Mouse (Mus musculus) right cerebral cortex, postnatal 10 days (tissue): Measurements from ENCODE around the gene Setd1a.
"Not testable (repeated sequence)": the region's sequence is repeated elsewhere in the genome, so short reads cannot be mapped to it uniquely, and the experiment has no call there.

ENCODE experiments used
- DNase-seq, 2 experiments: peaks; one replicate each; pipeline ENCODE4 v3.0.0; 2021; ENCODE audit warnings: low spot score in 2 of 2

The Setd1a gene

GRCm38 (mm10) chr7:127766851-127767609 is 9.4 kb upstream of the Setd1a start:
- no peak for DNase-seq

GRCm38 (mm10) chr7:127767671-127768345 is 8.7 kb upstream of the Setd1a start:
- DNase-seq = no peak

- DNase-seq = no peak
Observed at GRCm38 (mm10) chr7:127768346-127768996, 8.0 kb upstream of the Setd1a start.

GRCm38 (mm10) chr7:127768997-127769593 is 7.4 kb upstream of the Setd1a start:
- peak; percentile 99 for DNase-seq

GRCm38 (mm10) chr7:127769651-127770038 is 6.8 kb upstream of the Setd1a start, which contains the start of gene Orai3:
TSS of gene Orai3 (plus strand) at chr7:127769815.
- DNase-seq = peak; percentile 92 to 93

- DNase-seq = no peak
Observed at GRCm38 (mm10) chr7:127770039-127770905, 6.2 kb upstream of the Setd1a start.

- peak; percentile 65 to 74 for DNase-seq
Observed at GRCm38 (mm10) chr7:127771262-127771661, 5.2 kb upstream of the Setd1a start.

- DNase-seq = no peak
Observed at GRCm38 (mm10) chr7:127772080-127772479, 4.4 kb upstream of the Setd1a start.

- no peak for DNase-seq
Observed at GRCm38 (mm10) chr7:127772557-127772956, 3.9 kb upstream of the Setd1a start.

GRCm38 (mm10) chr7:127773664-127774384 is 2.6 kb upstream of the Setd1a start:
- peak; percentile 68 to 76 for DNase-seq

GRCm38 (mm10) chr7:127775837-127776236 is 633 bp upstream of the Setd1a start:
- DNase-seq = not testable (repeated sequence)

- DNase-seq = peak; percentile 98
Observed at GRCm38 (mm10) chr7:127776878-127777473, 506 bp downstream of the Setd1a start.

GRCm38 (mm10) chr7:127777474-127778266 is 1.2 kb downstream of the Setd1a start:
- DNase-seq = peak; percentile 68 to 71

- no peak for DNase-seq
Observed at GRCm38 (mm10) chr7:127778350-127778749, 1.9 kb downstream of the Setd1a start.

GRCm38 (mm10) chr7:127785308-127785707 is 8.8 kb downstream of the Setd1a start, which contains the start of gene Gm49388:
TSS of gene Gm49388 (plus strand) at chr7:127785608.
- no peak for DNase-seq

- DNase-seq = no peak
Observed at GRCm38 (mm10) chr7:127797076-127797845, 20.8 kb downstream of the Setd1a start.

GRCm38 (mm10) chr7:127798591-127798990 is 22.1 kb downstream of the Setd1a start:
- DNase-seq = no peak

- DNase-seq = no peak
Observed at GRCm38 (mm10) chr7:127799211-127799610, 22.7 kb downstream of the Setd1a start.
